Mouse (Mus musculus) thymus, adult 2 months (tissue): ENCODE measurements at regions not wholly inside any gene's neighbourhood (a gene's known extent, or its start where the extent isn't known, plus 50 kb on each side); places are given as distances from the start of the nearest gene placed in this dataset.

Experiments used
- CTCF ChIP-seq: fragments of 200-500 bp; IDR thresholded peaks from 2 replicates; pipeline ENCODE4 v1.5.1; 2012; ENCODE audit warnings: mild to moderate bottlenecking, control low read depth, low read length, moderate library complexity, borderline replicate concordance; ENCODE audit not compliant: control insufficient read depth, poor library complexity, insufficient read depth; ENCODE audit errors: extremely low read depth
- POLR2A ChIP-seq: fragments of 200-500 bp; IDR thresholded peaks from 2 replicates; pipeline ENCODE4 v1.6.1; 2012; ENCODE audit warnings: mild to moderate bottlenecking, low read length, control low read depth, moderate library complexity; ENCODE audit not compliant: control insufficient read depth, poor library complexity, insufficient read depth; ENCODE audit errors: extremely low read depth

DNA sequence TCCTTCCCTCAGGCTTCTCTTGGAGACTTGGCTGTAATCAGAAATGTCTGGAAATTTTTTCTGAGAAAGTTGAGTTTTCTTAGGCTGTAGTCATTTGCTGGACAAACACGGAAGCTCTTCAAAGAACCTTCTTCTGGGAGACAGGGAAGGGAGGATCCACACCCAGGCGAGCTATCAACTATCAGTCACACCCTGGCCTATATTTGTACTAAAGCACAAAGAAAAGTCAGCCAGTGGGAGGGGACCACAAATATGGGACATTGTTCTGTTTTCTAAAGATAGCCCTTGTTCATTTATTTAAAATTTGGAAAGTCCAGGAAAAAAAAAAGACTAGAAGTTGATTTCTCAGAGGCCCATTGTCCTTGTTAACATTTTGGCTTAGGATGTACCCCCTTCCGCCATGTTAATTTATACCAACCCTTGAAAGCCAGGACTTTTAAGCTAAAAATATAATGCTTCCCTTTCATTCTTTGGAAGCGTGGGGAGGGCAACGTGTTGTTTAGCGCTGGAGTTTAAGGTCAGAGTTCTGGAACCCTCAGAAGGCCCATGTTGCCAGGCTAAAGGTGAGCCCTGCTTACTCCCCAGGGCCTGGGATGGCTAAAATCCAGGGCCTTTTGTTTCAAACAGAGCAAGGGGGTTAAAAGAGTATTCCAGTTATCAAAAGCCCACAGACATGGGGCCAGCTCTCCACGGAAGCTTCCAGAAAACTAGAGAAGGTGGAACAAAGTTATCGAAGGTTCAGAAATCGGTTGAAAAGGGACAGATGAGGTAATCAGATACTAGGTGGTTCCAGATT is 99.0 kb upstream of the Max start:
- TF ChIP-seq CTCF (no peak), POLR2A (no peak)
